10 mouse cellular contexts compared by ENCODE assay signal in the genomic region with DNA sequence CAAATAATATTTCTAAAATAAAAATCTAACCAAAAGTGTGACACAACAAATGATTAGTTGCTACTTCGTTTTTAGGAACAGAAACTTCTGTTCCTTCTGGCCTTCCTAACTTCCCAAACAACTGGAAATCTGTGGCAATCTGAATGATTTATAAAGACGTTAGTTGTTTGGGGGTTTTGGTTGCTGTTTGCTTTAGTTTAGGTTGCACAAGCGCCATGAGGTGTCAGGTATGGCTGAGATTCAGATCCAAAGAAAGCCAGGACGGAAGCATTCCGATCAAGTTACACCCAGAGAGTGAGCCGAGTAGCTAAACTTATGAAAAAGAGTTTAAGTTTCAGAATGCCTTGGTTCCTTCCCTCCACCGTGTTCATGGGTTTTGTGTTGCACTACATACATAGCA.
"Had no signal": no experiment of that assay in that cellular context is flagged by ENCODE, and none has a peak within 500 bp of the region (broad histone marks: within the 10 kb centered on the region; RNA-seq: fewer than 3 reads in every experiment).

No protein-coding gene starts in this region.

- H3K9ac ChIP-seq: limb, embryonic 15.5 days; liver, embryonic 15.5 days; midbrain, embryonic 13.5 days had no signal

- H3K9me3 ChIP-seq: limb, embryonic 15.5 days; liver, embryonic 15.5 days; midbrain, embryonic 13.5 days had no signal

- H3K27ac ChIP-seq: limb, embryonic 15.5 days; liver, embryonic 15.5 days; midbrain, embryonic 13.5 days had no signal

- H3K27me3 ChIP-seq: limb, embryonic 15.5 days; liver, embryonic 15.5 days; midbrain, embryonic 13.5 days had no signal

- H3K4me1 ChIP-seq: limb, embryonic 15.5 days; liver, embryonic 15.5 days had no signal

- H3K4me3 ChIP-seq: limb, embryonic 15.5 days; liver, embryonic 15.5 days; midbrain, embryonic 13.5 days had no signal

- H3K4me2 ChIP-seq: limb, embryonic 15.5 days; liver, embryonic 15.5 days; midbrain, embryonic 13.5 days had no signal

- ATAC-seq: midbrain, embryonic 13.5 days had no signal

- DNase-seq: kidney, adult 11 months; kidney, adult 9 months; kidney, postnatal 10 days; layer of hippocampus, postnatal 36 days; right cerebral cortex, postnatal 25 days; thymus, adult 18-20 months; thymus, postnatal 14 days had no signal

- H3K36me3 ChIP-seq: limb, embryonic 15.5 days; liver, embryonic 15.5 days; midbrain, embryonic 13.5 days had no signal
